Mouse (Mus musculus) kidney, adult 11 months (tissue): ENCODE measurements around the gene Rfwd3.
"Not testable (repeated sequence)": the region's sequence is repeated elsewhere in the genome, so short reads cannot be mapped to it uniquely, and the experiment has no call there.

Experiments used
- DNase-seq: peaks from one replicate; pipeline ENCODE4 v3.0.0; 2022

The Rfwd3 gene

DNA sequence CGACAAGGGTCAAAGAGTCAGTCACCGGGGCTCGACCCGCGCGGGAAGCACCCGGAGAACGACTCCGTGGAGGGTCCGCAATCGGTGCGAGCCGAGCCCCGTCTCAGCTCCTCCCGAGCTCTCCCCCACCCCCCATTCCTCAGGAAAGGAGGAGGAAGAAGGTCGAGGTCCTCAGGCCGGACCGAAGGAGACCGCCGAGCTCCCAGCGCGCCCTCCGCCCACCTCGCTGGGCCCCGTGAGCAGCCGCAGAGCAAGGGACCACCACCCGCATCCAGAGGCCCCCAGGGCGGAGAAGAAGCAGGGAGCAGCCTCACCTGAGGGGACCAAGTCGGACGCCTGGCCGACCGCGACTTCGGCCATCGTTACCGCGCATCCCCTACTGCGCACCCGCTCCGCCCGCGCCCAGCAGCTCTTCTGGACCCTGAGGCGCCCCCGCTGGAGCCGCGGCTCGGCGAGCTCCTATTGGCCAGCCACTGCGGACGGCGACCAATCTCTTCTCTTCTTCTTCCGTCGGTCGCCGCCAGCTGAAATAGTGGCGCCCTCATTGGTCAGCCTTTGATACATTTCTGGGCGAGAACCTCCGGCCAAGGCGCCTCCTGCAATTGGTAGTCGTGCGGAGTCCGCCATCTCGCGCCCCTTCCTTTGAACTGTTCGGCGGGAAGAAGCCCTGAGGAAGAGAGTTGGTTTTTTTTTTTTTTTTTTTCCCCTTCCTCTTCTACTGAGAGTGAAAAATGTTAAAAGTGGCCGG lies at the start of gene Rfwd3:
Rfwd3 (minus strand) TSS at position 402 of the 748 bp plus-strand sequence.
- peak; percentile 98 for DNase-seq

DNA sequence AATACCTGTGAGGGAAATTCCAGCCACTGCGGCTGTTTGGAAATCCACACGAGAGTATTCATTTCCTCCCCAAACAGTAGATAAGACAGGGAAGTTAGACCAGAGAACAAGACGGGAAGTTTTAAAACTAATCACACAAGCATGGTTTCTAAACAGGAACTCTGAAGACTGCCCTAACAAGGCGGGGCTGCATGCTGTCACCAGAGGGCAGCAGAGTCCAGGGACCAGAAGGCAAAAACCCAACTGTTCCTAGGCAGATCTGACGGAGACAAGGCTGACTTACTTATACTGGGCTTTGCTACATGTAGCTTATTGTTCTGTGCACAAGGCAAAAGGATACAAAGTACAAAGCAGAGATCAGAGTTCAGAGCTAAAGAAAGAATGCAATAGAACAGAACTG lies 43.2 kb upstream of the Rfwd3 start:
- DNase-seq: peak; percentile 74

DNA sequence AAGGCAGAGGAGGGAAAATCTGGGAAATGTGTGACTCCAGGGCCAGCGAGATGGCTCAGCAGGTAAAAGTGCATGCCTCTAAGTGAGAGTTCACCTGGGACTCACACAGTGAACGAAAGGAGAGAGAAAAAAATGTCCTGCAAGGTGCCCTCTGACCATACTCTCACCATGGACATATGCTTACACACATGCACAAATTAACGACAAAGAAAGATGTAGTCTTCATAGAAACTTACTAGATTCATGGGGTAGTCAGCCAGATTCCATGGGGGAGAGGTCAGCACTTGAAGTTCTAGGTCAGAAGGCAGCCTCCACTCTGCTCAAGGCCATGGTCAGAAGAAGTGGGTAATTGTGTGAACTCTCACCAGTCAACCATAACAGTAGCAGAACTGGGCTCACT lies 40.2 kb upstream of the Rfwd3 start:
- no peak for DNase-seq

DNA sequence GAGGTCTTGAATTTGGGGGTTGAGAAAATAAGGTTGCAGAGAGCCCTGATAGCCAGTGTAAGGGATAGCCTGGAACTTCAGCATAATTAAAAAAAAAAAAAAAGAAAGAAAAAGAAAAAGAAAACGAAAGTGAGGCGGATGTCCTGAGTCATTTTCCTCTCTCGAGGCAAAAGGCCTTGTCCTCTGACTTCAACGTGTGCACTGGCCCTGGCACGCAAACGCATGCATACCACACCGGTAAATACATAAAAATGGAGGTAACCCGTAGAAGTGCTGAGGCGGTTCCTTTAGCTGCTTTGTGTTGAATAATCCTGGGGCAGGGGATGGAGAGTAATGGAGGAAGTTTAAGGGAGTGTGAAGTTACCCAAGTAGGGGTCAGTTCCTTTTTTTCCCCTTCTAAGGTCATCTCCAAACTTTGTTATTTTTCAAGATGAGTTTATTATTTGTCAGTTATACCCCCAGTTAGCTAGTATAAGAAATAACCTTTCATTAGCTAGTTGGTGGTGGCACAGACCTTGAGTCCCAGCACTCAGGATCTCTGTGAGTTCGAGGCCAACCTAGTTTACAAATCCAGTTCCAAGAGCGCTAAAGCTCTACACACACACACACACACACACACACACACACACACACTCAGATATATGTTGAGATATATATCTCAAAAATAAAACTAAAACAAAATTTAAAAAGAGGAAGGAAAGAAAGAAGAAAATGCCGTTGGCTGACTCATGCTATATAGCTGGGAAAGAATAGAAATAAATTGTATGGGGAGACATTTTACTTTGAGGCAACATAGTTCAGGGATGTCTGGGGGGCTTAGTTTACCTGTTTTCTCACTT lies 38.6 kb upstream of the Rfwd3 start:
- DNase-seq: no peak

DNA sequence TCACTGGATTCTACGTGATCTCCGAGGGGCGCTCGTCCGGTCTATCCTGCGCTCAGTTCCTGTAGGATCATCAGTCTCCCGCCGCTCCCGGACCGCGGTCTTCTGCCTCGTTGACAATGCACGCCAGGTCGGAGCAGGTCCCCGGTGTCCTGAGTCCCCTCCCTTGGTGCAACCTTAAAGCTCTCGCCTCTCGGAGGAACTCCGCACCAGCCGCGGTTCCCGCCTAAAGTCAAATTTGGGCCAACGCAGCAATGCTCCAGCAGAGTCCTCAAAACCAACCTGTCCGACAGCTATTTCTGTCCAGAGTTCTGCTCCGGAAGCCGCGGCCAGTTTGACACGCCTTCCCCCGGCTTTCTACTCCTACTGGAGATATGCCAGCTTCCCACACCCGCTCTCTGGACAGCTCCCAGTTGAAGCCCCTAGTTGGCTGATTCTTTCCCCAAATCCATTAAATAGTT lies 37.9 kb upstream of the Rfwd3 start, which contains the start of gene Mlkl:
Mlkl (minus strand) TSS at position 288 of the 458 bp plus-strand sequence.
- DNase-seq: peak; percentile 54

DNA sequence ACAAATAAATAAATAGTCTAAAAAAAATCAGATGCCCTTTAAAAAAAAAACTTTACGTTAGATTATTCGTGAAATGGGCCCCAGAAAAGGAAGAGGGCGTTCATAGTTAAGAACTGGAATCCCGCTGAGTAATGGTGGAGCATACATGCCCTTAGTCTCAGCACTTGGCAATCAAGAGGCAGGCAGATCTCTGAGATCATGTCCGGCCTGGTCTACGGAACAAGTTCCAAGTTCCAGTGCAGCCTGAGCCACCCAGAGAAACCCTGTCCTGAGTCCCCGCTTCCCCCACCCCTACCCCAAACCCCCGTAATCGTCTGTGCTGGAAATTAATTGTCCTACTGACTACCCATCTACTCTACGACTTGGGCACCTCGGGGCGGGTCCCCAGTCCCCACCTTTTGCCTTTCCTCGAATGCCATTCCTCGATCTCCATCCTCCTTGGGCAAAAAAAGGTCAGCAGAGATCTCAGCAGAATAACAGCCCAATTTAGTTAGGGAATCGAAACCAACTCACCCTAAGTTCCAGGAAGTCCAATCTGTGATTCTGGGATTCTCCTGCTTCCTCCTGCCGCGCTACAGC lies 37.4 kb upstream of the Rfwd3 start:
- DNase-seq: no peak

DNA sequence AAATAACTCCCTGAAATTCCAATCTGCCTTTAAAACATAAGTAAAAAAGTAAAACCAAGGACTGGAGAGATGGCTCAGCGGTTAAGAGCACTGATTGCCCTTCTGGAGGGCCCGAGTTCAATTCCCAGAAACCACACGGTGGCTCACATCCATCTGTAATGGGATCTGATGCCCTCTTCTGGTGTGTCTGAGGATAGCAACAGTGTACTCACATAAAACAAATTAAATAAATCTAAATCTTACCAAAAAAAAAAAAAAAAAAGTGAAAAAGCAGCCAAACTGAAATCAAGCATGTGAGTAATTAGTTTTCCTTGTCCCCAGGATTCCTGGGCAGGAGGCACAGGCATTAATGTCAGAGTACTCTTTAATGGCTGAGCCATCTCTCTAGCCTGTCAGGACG lies 36.7 kb upstream of the Rfwd3 start:
- no peak for DNase-seq

DNA sequence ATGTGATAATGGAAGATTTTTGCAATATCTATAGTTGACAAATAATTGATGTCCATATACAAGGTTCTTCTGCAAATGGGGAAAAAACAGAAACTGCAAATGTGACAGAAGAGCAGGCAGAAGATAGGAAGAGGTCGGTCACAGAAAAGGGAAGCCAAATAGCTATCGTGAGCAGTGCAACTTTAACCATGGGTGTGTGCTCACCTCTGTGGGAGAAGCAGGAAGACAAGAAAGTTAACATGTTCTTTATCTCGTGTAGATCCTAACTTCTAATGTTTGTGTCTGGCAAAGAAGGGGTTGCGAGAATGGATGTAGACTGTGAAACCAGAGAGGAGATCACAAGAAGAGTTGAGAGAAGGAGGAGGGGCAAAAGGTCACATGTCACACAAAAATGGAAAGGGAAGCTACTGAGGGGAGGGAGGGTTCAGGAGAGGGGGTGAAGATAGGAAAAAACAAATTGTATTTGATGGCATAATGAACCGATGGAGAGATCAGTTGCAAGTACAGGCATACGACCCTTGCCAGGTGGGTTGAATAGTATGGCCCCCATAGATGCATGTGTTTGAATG lies 25.3 kb upstream of the Rfwd3 start:
- DNase-seq: no peak

DNA sequence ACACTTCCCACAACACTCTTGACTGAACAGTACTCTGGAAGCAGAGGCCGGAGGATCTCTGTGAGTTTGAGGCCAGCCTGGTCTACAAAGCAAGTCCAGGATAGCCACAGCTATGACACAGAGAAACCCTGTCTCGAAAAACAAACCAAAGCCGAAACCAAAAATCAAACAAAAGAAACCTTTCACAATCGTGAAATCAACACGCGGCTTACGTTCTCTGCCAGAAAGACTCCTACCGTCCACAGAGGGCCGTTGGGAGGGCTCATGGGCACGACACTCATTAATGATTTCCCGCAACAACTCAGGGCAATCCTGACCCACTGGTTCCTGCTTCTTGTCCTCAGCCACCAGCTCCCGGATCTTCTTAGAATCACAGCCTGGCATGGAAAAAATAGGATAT lies 14.7 kb upstream of the Rfwd3 start:
- DNase-seq: no peak

DNA sequence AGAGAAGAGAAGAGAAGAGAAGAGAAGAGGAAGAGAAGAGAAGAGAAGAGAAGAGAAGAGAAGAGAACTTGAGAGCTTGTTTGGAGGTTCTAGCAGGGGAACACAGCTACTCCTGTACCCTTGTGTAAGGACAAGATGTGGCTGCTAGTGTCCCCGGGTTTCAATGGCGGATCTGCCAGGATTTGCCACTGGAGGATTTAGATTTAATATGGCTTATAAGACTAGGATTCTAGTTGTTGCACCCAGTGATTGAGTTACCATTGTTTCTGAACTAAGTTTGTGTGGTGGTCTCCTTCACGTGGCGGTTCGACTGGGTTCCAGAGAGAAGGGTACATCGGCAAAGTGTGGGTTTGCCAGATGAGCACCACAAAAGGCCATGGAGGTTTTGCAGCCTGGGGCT lies 13.9 kb upstream of the Rfwd3 start:
- not testable (repeated sequence) for DNase-seq

DNA sequence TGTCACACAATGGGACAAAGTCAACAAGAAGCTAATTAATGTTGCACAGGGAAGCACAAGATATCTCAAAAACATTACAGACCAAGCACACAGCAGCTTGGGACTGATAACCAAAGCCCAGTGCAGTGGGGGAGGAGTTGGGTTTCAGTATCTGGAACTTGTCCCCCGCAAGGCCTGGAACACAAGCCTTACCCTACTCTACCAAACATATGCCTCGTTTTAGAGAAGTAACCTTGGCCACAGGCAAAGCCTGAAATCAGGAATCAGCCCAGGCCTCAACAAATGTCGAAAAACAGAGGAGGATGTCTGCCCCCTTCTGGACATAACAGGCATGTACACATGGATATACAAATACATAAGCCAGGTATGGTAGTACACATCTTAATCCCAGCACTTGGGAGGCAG lies 12.7 kb upstream of the Rfwd3 start:
- no peak for DNase-seq

DNA sequence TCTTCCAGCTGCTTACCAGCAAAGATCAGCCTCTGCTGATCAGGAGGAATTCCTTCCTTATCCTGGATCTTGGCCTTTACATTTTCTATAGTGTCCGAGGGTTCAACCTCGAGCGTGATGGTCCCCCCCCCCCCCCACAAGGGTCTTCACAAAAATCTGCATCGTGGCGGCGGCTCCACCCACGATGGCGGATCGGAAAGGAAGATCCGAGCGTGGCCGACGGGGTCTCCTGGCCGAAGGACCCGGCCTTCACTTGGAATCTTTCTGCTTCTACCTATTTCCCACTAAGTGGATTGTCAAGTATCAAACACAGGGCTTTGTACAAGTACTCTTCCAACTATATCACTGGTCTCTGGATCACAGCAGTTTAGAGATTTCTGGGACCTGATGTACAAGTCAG lies 10.0 kb upstream of the Rfwd3 start:
- DNase-seq: not testable (repeated sequence)

DNA sequence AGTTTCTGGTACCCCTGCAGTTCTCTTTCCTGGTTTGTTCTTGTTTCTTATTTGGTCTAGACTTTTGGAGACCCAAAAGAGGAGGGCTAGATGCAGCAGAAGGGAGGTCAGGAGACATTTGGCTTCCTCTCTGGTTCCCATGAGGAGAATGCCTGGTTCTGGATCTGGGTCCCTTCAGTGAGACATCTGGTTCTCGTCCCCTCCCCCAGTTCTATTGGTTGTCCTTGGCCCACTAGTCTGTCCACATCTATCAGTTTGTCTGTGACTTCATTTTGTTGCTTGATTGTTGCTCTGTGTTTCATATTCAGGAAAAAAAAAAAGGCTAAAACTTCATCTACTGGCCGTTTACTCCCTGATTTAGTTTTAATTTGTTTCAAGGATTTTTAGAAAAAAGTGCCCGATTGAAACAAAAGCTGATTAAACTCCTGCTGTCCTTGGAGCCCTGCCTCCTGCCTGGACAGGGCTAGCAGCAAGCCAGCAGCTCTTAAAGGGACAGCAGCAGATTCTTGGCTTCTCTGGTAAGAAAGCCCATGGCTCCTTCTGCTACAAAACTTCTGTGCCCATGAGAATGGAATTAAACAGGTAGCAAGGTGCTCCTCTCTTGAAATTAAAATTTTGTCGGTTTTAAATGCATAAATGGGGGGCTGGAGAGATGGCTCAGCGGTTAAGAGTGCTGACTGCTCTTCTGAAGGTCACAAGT lies 5.2 kb upstream of the Rfwd3 start:
- no peak for DNase-seq

DNA sequence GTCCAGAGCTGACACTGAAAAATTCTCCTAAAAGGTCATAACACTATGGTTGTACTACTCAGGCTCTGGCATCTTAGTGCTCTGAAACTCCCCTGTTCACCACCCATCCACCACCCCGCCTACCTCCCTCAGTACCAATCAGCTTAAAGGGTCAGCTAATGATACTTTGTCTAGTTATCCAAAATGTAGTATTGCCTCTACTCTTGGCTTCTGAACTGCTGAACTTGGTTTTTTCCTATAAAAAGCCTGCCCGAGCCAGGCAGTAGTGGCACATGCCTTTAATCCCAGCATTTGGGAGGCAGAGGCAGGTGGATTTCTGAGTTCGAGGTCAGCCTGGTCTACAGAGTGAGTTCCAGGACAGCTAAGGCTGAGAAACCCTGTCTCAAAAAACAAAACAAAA lies 4.3 kb upstream of the Rfwd3 start:
- DNase-seq: no peak

DNA sequence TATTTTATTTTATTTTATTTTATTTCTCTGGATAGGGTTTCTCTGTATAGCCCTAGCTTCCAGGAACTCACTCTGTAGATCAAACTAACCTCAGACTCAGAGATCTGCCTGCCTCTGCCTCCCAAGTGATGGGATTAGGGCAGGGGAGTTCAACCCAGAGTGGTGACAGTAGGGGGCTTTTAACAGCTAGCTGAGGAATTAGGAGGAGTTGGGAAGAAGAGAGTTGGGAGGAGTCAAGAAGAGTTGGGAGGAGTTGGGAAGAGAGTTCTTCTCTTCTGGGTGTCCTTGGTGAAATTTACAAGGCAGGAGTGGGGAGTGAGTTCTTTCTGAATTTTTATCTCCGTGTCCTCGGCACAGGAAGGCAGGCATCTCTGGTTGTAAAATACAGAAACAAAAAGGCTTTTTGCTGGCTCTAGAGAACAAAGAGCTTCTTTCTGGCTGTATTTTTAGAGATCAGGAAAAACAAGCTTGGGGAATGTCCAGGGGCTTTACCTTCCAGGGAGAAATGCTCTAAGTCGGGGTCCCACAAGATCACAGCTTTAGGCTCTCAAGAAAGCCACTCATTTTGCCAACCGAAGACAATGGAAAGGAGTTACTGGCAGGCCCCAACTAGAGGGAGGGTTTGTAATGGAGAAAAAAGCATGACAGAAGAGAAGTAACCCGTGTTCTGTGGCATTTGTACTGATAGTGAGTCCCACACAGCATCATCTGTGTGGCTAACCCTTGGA lies 3.2 kb upstream of the Rfwd3 start:
- not testable (repeated sequence) for DNase-seq

DNA sequence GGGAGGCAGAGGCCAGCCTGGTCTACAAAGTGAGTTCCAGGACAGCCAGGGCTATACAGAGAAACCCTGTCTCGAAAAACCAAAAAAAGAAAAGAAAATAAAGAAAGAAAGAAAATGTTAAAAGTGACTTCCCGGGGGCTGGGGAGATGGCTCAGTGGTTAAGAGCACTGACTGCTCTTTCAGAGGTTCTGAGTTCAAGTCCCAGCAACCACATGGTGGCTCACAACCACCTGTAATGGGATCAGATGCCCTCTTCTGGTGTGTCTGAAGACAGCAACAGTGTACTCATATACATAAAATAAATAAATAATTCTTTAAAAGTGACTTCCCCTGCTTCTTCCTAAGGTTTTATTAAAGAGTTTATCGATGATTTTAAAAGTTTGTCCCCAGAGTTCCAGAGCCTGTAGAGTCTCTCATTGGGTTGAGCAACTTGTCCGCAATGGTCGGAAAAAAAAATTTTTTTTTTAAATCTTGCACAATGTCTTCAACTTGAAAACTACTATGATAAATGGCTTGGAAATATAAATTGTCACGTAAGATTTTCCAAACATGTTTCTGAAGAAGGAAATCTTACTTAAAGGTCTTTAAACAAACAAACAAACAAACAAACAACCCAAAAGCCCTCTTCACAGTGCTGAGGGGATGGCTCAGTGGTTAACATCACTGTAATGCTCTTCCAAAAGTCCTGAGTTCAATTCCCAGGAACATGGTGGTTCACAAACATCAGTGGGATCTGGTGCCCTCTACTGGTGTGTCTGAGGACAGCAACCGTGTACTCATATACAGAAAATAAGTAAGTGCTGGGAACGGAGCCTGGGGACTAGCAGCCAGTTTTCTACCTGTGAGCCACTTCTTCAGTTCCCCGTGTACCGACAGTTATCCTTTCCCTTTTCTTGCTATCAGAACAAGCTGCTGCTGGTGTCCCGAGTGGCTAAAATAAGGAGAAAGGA lies 850 bp upstream of the Rfwd3 start:
- DNase-seq: peak; percentile 12

DNA sequence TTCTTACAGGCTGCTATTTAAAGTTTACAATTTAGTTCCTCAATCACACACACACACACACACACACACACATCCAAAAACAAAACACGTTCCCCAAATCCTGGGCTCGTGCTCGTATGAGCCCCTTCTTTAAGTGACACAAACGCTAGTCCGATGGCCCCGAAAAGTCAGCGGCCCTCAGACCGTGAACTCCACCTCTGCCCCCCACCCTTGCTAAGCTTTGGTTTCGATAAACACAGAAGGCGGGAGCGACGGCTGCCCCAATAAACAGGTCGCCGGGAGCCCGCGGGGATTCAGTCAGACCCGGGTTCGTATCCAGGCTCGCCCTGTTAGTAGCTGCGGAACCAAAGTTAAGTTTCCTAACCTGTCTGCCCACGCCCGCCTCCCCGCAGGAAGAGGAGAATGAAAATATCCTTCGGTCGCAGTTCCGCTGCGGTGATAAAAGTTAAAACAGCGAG lies 630 bp downstream of the Rfwd3 start:
- DNase-seq: peak; percentile 35

DNA sequence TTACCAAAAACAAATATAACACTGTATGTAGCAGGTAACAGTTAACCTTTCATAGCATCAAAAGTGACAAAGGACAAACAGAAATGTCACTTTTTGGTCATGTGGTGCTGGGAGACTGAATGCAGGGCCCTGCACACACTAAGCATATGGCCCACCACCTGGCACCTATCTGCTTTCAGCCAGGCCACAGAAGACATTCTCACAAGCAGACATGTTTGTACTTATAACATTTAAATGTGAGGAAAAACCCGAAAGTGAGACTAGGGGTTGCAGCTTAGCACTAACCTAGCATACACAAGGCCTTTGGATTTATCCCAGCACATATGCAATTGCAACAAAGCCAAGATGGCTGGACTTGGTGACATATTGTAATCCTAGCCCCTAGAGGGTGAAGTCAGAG lies 2.0 kb downstream of the Rfwd3 start:
- DNase-seq: no peak

DNA sequence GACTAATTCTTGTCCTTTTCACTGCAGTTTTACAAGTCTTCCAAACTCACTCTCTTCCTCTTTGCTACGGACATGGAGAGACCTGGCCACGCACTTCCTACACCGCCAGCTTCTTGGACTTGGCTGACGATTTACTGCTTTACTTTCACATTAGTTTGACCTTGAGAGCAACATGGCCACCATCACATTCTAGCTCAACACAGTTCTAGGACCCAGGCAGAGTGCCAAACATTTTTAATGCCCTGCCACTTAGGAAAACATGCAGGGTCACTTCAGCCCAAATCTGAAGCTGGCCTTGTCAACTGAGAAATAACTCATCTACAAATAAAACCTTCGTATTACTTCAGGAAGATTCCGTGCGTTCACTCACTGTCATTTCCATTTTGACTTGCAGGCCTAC lies 8.3 kb downstream of the Rfwd3 start:
- DNase-seq: peak; percentile 73

DNA sequence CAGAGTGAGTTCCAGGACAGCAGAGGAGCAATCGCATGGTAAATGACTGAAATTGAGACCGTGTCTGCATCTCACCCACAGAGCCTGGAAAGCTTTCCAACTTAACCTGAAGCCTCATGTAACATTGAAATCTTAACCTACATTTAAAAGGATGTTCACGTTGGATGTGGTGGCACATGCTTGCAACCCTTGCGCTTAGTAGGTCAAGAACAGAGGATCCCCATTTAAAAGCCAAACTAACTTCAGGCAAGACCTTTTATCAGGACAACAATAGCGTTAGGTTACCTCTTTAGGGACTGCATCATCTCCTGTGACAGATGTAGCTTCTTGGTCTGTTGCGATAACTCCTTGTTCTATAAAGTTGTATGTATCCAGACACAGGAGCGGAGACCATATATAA lies 9.4 kb downstream of the Rfwd3 start:
- DNase-seq: no peak

DNA sequence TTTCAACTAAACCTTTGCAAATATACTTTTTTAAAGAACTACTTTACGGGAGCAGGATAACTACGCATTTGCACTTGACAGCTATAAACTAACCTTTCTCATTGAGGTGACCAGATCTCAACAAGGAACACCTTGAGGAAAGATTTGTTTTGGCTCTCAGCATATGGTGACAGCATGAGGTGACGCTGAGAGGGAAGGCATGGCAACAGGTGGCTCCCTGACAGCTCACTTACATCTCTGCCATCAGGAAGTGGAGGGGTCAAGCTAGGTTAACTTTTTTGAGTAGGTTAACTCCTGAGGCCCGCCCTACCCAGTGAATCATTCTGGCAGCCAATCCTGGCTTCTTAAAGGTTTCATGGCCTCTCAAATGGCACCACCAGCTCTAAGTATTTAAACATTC lies 14.4 kb downstream of the Rfwd3 start:
- no peak for DNase-seq
